Mouse (Mus musculus) kidney, postnatal 0 days (tissue): ENCODE data around the gene Fads2. TPM values are rescaled to one million over a fixed set of nuclear protein-coding genes. Genes with fewer than 3 reads are reported as not detected.
A peak's percentile ranks its signal among the peaks of the same experiment; 100 is the strongest.

Source experiments
- ATAC-seq: fragments of 200-750 bp; cut with Nextera tagmentation; replicated peaks from 2 replicates; pipeline ENCODE4 v1.8.0; 2017; ENCODE audit warnings: low read depth, moderate number of reproducible peaks, moderate TSS enrichment, moderate library complexity; ENCODE audit not compliant: low FRiP score
- DNase-seq: peaks from one replicate; pipeline ENCODE4 v3.0.0-alpha.2; 2016; ENCODE audit warnings: low spot score
- H3K27ac ChIP-seq: fragments of 300-500 bp; sonication (generic); 2 replicates; pipeline ENCODE4 v1.5.1; 2014; ENCODE audit warnings: mild to moderate bottlenecking
- H3K27me3 ChIP-seq: fragments of 300-500 bp; sonication (generic); 2 replicates; pipeline ENCODE4 v1.6.1; 2014; ENCODE audit warnings: low read length, mixed read lengths; ENCODE audit not compliant: insufficient read depth
- H3K36me3 ChIP-seq: fragments of 300-500 bp; sonication (generic); 2 replicates; pipeline ENCODE4 v1.6.1; 2014; ENCODE audit warnings: low read length, mixed read lengths; ENCODE audit not compliant: insufficient read depth
- H3K4me1 ChIP-seq: fragments of 300-500 bp; sonication (generic); replicated peaks from 2 replicates; pipeline ENCODE4 v1.6.1; 2014; ENCODE audit warnings: antibody characterized with exemption, low read length, mixed read lengths; ENCODE audit not compliant: insufficient read depth
- H3K4me2 ChIP-seq: fragments of 300-500 bp; sonication (generic); 2 replicates; pipeline ENCODE4 v1.6.1; 2014; ENCODE audit warnings: mild to moderate bottlenecking, low read length, moderate library complexity, mixed read lengths
- H3K4me3 ChIP-seq: fragments of 300-500 bp; sonication (generic); replicated peaks from 2 replicates; pipeline ENCODE4 v1.5.1; 2014; ENCODE audit warnings: low read depth, low read length
- H3K9ac ChIP-seq: fragments of 300-500 bp; sonication (generic); 2 replicates; pipeline ENCODE4 v1.6.1; 2014; ENCODE audit warnings: low read depth, low read length
- H3K9me3 ChIP-seq: fragments of 300-500 bp; sonication (generic); replicated peaks from 2 replicates; pipeline ENCODE4 v1.6.1; 2016; ENCODE audit warnings: low read length, inconsistent platforms, mixed read lengths
- CTCF ChIP-seq: IDR thresholded peaks from 2 replicates; pipeline ENCODE4 v1.5.1; 2016; ENCODE audit warnings: antibody characterized with exemption, low read depth, mild to moderate bottlenecking, moderate library complexity
- WGBS: fragments of 180-500 bp; shearing (Covaris S2); extraction: QIAGEN DNeasy Blood & Tissue Kit; methylation state at CpG from one replicate; pipeline ENCODE4 v1.1.7; 2014; 5-methylcytosine and 5-hydroxymethylcytosine counted together
- polyA plus RNA-seq: library from polyadenylated mRNA; unstranded; fragments of >200 nt; fragmentation: Nextera tagmentation; extraction: Ambion mirVana; gene quantifications from 2 replicates; pipeline ENCODE4 v1.2.1, GENCODE M21; 2015

Fads2 gene
- polyA plus RNA-seq, 1 experiment from 2014 or later = 37.1 TPM

DNA sequence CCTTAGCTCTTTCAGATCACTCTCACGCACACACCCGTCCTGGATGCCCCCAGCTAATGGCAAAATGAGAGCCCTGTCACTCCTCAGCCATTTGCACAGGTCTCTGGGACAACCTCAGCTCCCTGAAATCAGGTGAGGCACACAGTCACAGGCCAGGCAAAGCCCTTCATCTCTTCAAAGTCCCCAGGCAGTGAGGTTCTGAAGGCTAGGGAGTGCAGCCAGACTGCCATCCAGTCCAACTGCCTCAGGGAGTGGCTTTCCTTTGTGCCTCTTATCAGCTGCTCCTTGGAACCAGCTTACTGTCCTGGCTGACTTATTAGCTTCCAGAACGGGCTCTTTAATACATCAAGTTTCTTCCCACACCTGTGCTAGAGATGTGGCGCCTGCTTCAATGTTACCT is 6.9 kb downstream of the Fads2 start:
- Histone ChIP-seq H3K27me3 (no peaks in the 10 kb centered on the region), H3K4me2 (no peak overlapping the region), H3K9me3 (no peaks in the 10 kb centered on the region), H3K4me1 (peaks cover 2% of the 10 kb centered on the region), H3K27ac (no peak overlapping the region), H3K36me3 (peaks cover 22% of the 10 kb centered on the region), H3K4me3 (no peak overlapping the region), H3K9ac (no peak overlapping the region)
- DNase-seq = no peak
- WGBS = 75% methylated on average over 4 of the region's 4 CpGs
- no peak for ATAC-seq
- TF ChIP-seq CTCF = no peak

DNA sequence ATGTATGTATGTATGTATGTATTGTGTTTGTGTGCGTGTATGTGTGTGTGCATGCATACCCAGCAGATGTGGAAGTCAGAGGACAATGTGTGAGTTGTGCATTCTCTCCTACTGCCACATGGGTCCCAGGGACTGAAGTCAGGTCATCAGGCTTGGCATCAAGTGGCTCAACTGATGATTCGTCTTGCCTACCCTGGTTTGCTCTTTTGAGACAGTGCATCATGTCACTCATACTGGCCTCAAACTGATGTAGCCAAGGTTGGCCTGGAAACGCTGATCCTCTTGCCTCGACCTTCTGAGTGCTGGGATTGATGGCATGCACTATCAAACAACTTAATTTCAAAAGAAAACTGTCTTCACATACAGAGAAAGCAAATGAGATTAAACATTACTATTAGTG is 7.7 kb downstream of the Fads2 start:
- H3K4me2 ChIP-seq = no peak overlapping the region
- no peak for ATAC-seq

DNA sequence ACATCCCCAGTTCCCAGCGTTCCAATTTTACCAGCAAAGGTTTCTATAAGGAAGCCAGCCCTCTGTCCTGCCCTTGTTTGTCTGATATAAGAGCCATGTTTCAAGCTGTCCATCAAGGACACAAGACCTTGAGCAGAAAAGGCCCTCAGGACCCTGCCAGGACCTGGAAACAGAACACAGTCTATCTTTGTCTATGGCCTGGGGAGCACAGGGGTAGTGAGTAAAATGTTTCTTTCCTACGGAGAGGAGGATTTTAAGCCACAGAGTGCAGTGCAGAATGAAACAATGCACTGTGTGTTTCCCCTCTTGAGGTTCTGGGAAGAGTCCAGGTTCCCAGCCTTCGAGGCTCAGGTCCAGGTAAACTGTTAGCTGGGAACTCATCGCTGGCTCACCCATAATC is 14.6 kb downstream of the Fads2 start:
- 90% methylated on average over 4 of the region's 4 CpGs for WGBS
- TF ChIP-seq CTCF = no peak
- DNase-seq = no peak
- no peaks in the 10 kb centered on the region for H3K4me1 ChIP-seq
- H3K27me3 ChIP-seq = no peaks in the 10 kb centered on the region
- H3K4me2 ChIP-seq = no peak overlapping the region
- peaks cover 54% of the 10 kb centered on the region for H3K36me3 ChIP-seq
- ATAC-seq = no peak
- no peak overlapping the region for H3K4me3 ChIP-seq
- no peaks in the 10 kb centered on the region for H3K9me3 ChIP-seq
- no peak overlapping the region for H3K27ac ChIP-seq
- no peak overlapping the region for H3K9ac ChIP-seq

More for the DNA sequence above, 7.7 kb downstream of the Fads2 start:
- Histone ChIP-seq H3K27ac (no peak overlapping the region), H3K27me3 (no peaks in the 10 kb centered on the region), H3K36me3 (peaks cover 26% of the 10 kb centered on the region), H3K9me3 (no peaks in the 10 kb centered on the region), H3K9ac (no peak overlapping the region), H3K4me3 (no peak overlapping the region), H3K4me1 (no peaks in the 10 kb centered on the region)
- DNase-seq = no peak
- TF ChIP-seq CTCF = no peak
- WGBS = 93% methylated on average over 4 of the region's 4 CpGs

DNA sequence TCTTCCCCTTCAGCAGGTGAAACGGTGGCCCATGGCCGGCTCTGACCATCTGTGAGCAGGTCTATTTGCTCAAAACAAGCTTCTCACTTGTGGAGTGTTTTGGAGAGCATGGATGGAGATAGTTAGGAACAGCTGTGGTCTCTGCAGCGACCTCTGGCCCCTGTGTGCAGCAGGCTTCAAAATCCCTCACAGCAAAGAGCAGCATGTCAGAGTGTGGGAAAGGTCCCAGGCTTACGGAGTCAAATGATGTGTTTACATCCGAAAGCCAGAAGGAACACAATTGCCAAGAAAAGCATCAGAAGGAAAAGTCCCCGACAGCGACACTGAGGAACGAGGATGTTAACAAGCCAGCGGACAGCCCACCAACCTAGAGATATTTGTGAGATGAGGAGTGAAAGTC is 16.1 kb downstream of the Fads2 start:
- Histone ChIP-seq H3K36me3 (peaks cover 51% of the 10 kb centered on the region), H3K9ac (no peak overlapping the region), H3K4me2 (no peak overlapping the region), H3K4me1 (no peaks in the 10 kb centered on the region), H3K4me3 (no peak overlapping the region), H3K27ac (no peak overlapping the region), H3K9me3 (no peaks in the 10 kb centered on the region), H3K27me3 (no peaks in the 10 kb centered on the region)
- TF ChIP-seq CTCF = no peak
- DNase-seq = peak; percentile 26
- 76% methylated on average over 9 of the region's 9 CpGs for WGBS
- no peak for ATAC-seq

DNA sequence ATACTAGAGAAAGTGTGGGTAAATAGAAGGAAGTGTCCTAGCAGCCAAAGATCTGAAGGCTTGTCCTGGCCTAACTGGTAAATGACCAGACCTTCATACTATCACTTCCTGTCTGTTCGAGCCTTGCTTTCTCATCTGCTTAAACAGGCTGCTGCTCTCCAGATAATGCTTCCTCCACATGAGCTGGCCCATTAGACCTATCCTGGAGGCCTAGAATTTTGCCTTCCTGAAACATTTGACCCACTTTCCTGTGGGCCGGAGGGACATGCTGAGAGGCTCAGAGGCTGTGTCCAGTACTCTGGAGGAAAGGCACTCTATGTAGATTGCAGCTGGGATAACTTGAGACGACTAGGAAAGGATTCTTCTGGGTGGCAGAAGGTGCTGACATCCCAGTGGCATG is 19.4 kb downstream of the Fads2 start:
- DNase-seq (no peak), ATAC-seq (no peak)
- Histone ChIP-seq H3K4me2 (no peak overlapping the region), H3K4me1 (no peaks in the 10 kb centered on the region), H3K27me3 (no peaks in the 10 kb centered on the region), H3K36me3 (peaks cover 50% of the 10 kb centered on the region), H3K9ac (no peak overlapping the region), H3K27ac (no peak overlapping the region), H3K9me3 (no peaks in the 10 kb centered on the region), H3K4me3 (no peak overlapping the region)
- WGBS = 72% methylated on average over 3 of the region's 3 CpGs
- TF ChIP-seq CTCF = no peak

DNA sequence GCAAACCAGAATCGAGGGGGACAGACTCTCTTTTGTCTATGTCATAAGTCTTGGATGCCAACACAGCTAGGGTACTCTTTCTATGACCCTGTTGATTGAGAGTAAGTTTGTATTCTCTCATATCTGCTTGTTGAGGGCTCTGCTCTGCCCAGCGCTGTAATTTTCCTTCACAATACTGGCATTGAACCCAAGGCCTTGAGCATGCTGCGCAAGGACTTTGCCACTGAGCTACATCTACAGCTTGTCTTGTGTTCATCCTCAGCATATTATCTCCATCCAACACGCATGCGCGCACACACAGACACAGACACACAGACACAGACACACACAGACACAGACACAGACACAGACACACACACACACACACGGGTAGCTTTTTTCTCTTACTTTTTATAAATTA is 21.2 kb downstream of the Fads2 start:
- H3K36me3 ChIP-seq = peaks cover 54% of the 10 kb centered on the region
- 95% methylated on average over 7 of the region's 7 CpGs for WGBS
- H3K4me3 ChIP-seq = no peak overlapping the region
- no peak for DNase-seq
- H3K4me1 ChIP-seq = no peaks in the 10 kb centered on the region
- TF ChIP-seq CTCF = no peak
- no peak overlapping the region for H3K4me2 ChIP-seq
- H3K9ac ChIP-seq = no peak overlapping the region
- no peak for ATAC-seq
- no peaks in the 10 kb centered on the region for H3K27me3 ChIP-seq
- no peak overlapping the region for H3K27ac ChIP-seq
- H3K9me3 ChIP-seq = no peaks in the 10 kb centered on the region

DNA sequence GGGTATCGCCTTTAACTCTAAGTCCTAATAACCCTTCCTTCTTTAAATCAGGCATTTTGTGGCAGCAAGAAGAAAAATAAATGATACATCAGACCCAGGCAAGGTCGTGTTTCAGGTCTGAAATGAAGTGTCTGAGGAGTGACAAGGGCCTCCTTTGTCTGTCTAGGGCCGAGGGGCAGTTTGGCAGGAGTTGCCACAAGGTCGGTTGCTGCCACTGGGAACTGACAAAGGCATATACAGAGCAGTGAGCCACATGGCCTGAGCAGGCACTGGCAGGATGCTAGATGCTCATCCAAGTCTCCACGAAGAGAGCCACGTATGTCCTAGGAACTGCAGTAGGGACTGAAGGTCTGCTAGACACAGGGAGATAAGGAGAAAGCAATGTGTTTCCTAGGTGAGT is 23.2 kb downstream of the Fads2 start:
- Histone ChIP-seq H3K36me3 (peaks cover 66% of the 10 kb centered on the region), H3K27ac (no peak overlapping the region), H3K9me3 (no peaks in the 10 kb centered on the region), H3K4me2 (no peak overlapping the region), H3K27me3 (no peaks in the 10 kb centered on the region), H3K4me1 (no peaks in the 10 kb centered on the region), H3K9ac (no peak overlapping the region), H3K4me3 (no peak overlapping the region)
- DNase-seq (no peak), ATAC-seq (no peak)
- WGBS = 76% methylated on average over 6 of the region's 6 CpGs
- TF ChIP-seq CTCF = no peak
